Mouse (Mus musculus) thymus, adult 2 months (tissue): Measurements from ENCODE around the gene Hoxa5.

ENCODE experiments used
- CTCF ChIP-seq: fragments of 200-500 bp; IDR thresholded peaks from 2 replicates; pipeline ENCODE4 v1.5.1; 2012; ENCODE audit warnings: mild to moderate bottlenecking, control low read depth, low read length, moderate library complexity, borderline replicate concordance; ENCODE audit not compliant: control insufficient read depth, poor library complexity, insufficient read depth; ENCODE audit errors: extremely low read depth
- POLR2A ChIP-seq: fragments of 200-500 bp; IDR thresholded peaks from 2 replicates; pipeline ENCODE4 v1.6.1; 2012; ENCODE audit warnings: mild to moderate bottlenecking, low read length, control low read depth, moderate library complexity; ENCODE audit not compliant: control insufficient read depth, poor library complexity, insufficient read depth; ENCODE audit errors: extremely low read depth

DNA sequence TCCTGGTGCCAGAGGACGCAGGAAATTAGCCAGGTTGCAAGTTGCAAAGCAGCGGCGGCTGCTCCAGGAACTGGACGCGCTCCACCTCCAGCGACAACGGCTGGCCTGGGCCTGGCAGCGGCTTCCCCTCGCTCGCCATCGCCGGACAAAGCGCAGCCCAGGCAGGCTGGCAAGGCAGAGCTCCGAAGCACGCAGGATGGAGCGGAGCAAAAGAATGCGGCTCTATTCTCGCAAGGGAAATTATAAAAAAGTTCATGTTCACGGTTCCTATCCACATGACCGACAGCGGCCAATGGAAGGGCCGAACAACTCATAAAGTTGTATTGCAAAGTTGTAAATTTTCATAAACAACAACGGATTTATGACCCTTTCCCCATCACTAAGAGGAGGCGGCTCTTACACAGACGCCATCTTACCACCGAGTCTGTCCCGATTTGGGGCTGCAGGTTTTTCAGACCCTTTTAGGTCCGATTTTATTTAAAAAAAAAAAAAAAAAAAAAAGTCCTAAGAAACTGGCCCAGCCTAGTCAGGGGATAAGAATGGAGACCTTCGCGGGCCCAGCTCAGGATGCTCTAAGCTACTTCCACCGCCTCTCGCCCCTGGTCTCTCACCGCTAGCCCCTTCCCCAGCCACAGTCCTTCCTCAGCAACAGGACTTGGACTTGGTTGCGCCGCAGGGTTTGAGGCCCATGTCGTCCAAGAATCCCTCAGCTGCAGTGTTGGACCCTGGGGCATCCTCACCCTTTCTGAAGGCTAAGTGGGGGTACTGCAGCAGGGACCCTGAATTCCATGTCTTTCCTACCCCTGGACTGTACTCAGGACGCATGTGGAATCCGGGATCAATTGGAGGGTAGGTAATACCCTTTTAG lies 9.0 kb upstream of the Hoxa5 start, which contains the start of the genes Hoxa3 and Gm28308:
- TF ChIP-seq POLR2A: no peak
- no peak for TF ChIP-seq CTCF
